Mouse (Mus musculus) CD4-positive helper T cell, adult 2 months (primary cell): ENCODE data around the gene Fahd1.

Source experiments
- DNase-seq: peaks from one replicate; pipeline ENCODE4 v3.0.0-alpha.2; 2012; ENCODE audit warnings: low read depth, missing footprints, low spot score

Gene Fahd1

GRCm38 (mm10) chr17:24847386-24847785 lies 2.8 kb downstream of the Fahd1 start:
- DNase-seq: no peak

- no peak for DNase-seq
Measured at GRCm38 (mm10) chr17:24844525-24844924, 5.6 kb downstream of the Fahd1 start.

- no peak for DNase-seq
Measured at GRCm38 (mm10) chr17:24842631-24843030, 7.5 kb downstream of the Fahd1 start.

GRCm38 (mm10) chr17:24841133-24841532 lies 9.0 kb downstream of the Fahd1 start:
- peak; percentile 50 for DNase-seq

GRCm38 (mm10) chr17:24840341-24840740 lies 9.8 kb downstream of the Fahd1 start:
- DNase-seq: no peak

GRCm38 (mm10) chr17:24839842-24840241 lies 10.3 kb downstream of the Fahd1 start, which contains the start of gene Hagh:
Gene Hagh, plus strand, starts transcription at chr17:24840143.
- DNase-seq: no peak

GRCm38 (mm10) chr17:24821351-24822280 lies 28.5 kb downstream of the Fahd1 start:
- no peak for DNase-seq

- no peak for DNase-seq
Measured at GRCm38 (mm10) chr17:24819469-24819868, 30.7 kb downstream of the Fahd1 start.

GRCm38 (mm10) chr17:24818172-24818571 lies 32.0 kb downstream of the Fahd1 start:
- no peak for DNase-seq

GRCm38 (mm10) chr17:24817503-24817902 lies 32.7 kb downstream of the Fahd1 start:
- DNase-seq: no peak

- no peak for DNase-seq
Measured at GRCm38 (mm10) chr17:24815256-24815655, 34.9 kb downstream of the Fahd1 start.

- DNase-seq: no peak
Measured at GRCm38 (mm10) chr17:24812215-24812614, 37.9 kb downstream of the Fahd1 start.

GRCm38 (mm10) chr17:24811211-24811610 lies 39.0 kb downstream of the Fahd1 start:
- no peak for DNase-seq

GRCm38 (mm10) chr17:24803952-24804951 lies 45.9 kb downstream of the Fahd1 start, which contains the start of gene Meiob:
Gene Meiob, plus strand, starts transcription at chr17:24804289.
- peak; percentile 69 for DNase-seq

- no peak for DNase-seq
Measured at GRCm38 (mm10) chr17:24800524-24800923, 49.6 kb downstream of the Fahd1 start.

- DNase-seq: no peak
Measured at GRCm38 (mm10) chr17:24799476-24799875, 50.7 kb downstream of the Fahd1 start.
